Mouse (Mus musculus) lung, postnatal 25 days (tissue): ENCODE results near the gene Rab5c.
A peak's percentile ranks its signal among the peaks of the same experiment; 100 is the strongest.

ENCODE experiments used
- DNase-seq: peaks from one replicate; pipeline ENCODE4 v3.0.0; 2022; ENCODE audit warnings: low spot score

The Rab5c gene

GRCm38 (mm10) chr11:100752294-100752693 lies 14.3 kb upstream of the Rab5c start:
- no peak for DNase-seq

- DNase-seq, result no peak
Observed at GRCm38 (mm10) chr11:100750127-100750526, 12.1 kb upstream of the Rab5c start.

GRCm38 (mm10) chr11:100749469-100749868 lies 11.5 kb upstream of the Rab5c start:
- no peak for DNase-seq

DNA sequence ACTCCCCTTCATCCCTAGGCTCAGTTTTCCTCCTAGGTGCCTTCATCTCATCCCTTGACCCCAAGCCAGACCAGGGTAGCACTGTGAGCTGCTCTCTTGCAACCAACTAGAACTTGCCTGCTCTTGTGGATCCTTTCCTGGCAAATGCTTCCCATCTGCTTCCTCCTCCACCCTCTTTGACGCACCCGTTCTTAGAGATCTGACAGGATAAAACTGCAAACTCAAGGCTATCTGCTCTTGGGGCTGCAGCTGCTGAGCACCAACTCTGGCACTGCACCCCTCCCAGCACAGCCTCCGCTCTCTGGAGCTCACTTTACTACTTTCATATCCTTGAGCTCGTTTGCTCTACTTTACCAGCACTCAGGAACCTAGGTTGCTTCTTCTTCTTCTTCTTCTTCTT lies 10.6 kb upstream of the Rab5c start:
- DNase-seq, result no peak

- no peak for DNase-seq
Observed at GRCm38 (mm10) chr11:100747114-100747513, 9.1 kb upstream of the Rab5c start.

- no peak for DNase-seq
Observed at GRCm38 (mm10) chr11:100746546-100746945, 8.5 kb upstream of the Rab5c start.

DNA sequence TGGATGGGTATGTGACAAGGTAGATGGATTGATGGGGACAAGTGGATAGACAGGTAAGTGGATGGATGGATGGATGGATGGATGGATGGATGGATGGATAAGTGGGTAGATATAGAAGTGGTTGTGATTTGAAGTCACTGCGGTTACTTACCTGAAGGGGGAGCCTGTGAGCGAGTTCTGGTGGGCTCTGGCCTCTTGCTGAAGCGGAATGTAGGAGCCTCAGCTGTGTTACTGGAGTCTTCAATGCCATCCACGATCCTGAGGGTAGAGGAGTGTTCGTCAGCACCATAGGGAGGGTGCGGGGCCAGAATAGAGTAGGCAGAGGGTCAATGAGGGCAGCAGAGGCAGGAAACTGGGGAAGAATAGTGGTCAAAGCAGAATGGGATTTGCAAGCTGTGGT lies 7.1 kb upstream of the Rab5c start:
- DNase-seq, result peak; percentile 44

DNA sequence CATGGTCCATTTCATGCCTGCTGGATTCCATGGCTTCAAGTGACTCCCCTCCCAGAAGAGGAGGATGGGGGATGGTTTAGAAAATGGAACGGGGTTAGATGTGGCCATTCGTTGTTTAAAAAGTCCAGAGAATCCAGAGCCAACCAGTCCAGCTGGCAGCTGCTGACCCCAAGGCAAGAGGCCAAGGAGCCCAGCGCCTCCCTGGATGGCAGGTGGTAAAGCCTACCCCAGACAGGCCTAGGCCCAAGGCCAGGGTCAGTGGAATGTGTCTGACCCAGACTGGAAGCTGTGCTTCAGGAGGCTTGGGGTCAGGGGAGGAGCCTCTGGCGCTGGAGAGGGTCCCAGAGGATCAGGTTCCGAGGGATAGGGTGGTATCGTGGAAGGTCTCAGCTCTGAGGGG lies 3.3 kb upstream of the Rab5c start:
- DNase-seq, result no peak

DNA sequence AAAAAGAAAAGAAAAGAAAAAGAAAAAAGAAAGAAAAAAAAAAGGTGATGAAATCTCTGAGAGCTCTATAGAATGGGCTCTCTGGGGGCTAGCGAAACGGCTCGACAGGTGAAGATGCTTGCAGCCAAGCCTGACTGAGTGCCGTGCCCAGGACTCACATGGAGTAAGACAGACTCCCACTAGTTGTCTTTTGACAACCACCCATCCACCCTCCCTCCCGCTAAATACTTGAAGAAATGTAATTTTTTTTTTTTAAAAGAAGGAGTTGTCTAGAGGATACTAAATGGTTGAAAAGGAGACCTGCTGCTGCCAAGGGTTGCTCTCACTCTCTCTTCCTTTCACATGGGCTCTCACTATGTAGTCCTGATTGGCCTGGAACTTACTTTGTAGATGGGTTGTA lies 734 bp upstream of the Rab5c start:
- DNase-seq, result no peak

- DNase-seq, result no peak
Observed at GRCm38 (mm10) chr11:100737105-100737733, 796 bp downstream of the Rab5c start.

GRCm38 (mm10) chr11:100736746-100737080 lies 1.3 kb downstream of the Rab5c start:
- no peak for DNase-seq

- DNase-seq, result no peak
Observed at GRCm38 (mm10) chr11:100735954-100736745, 1.9 kb downstream of the Rab5c start.

- DNase-seq, result no peak
Observed at GRCm38 (mm10) chr11:100735134-100735865, 2.7 kb downstream of the Rab5c start.

GRCm38 (mm10) chr11:100730477-100731205 lies 7.4 kb downstream of the Rab5c start:
- no peak for DNase-seq

DNA sequence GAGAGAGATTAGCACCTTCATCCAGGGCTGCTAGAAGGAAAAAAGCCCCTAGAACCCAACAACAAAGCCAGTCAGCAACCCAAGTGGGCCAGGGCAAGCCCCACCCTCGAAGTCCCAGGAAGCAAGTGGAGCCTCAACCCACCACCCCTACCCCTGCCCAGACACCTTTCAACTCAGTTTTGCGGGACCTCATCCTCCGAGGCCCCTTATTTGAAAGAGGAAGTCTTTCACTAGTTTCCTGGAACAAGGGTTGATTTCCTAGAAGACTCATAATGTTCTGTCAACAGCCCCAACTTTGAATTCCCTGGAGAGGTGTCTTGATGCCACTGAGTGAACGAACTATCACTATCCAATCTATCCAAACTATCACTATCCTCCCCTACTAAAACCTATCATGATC lies 8.0 kb downstream of the Rab5c start:
- no peak for DNase-seq

GRCm38 (mm10) chr11:100728601-100729000 lies 9.4 kb downstream of the Rab5c start:
- no peak for DNase-seq

DNA sequence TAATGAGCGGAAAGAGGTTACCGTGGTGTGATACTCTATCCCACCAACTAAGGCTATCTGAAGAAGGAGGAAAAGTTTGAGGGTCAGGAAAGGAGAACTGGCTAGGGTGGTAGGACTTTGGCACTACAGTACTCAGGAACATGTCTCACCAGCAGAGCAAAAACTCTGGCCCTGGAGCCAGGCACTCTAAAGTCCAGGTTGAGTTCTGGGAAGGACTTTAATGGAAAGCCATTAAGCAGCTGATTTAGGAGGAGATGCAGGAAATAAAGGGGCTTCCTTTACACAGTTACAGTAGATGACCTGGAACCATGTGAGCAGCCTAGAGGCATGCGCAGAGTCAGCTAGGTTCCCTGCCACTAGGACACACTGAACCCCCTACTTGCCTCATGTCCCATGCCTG lies 10.8 kb downstream of the Rab5c start:
- no peak for DNase-seq

- DNase-seq, result peak; percentile 76
Observed at GRCm38 (mm10) chr11:100724919-100725512, 13.0 kb downstream of the Rab5c start.

DNA sequence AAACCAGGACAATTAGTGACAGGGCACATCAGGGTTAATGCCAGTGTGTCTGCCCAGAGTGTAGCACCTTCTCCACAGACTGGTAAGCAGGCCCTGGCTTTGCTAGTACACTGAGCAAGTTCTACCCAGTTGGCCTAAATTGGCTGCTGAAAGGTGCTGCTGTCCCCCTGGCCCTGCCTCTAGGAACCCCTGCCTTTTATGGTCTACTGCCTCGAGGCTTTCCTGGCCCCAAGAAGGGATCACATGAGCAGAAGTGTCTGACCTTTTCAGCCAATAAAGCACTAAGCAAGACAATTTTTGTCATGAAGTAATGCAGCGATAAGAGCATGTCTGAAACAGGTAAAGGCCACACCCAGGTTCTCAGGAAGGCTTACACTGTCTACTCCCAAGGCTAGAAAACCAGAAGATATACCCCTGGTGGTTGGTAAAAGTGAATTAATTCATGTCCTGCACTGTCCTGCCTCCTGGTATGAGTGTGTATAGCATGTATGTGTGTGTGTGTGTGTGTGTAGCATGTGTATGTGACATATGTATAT lies 15.5 kb downstream of the Rab5c start:
- no peak for DNase-seq

GRCm38 (mm10) chr11:100721776-100722492 lies 16.1 kb downstream of the Rab5c start:
- no peak for DNase-seq

- DNase-seq, result peak; percentile 53
Observed at GRCm38 (mm10) chr11:100721254-100721653, 16.8 kb downstream of the Rab5c start.
